Mouse (Mus musculus) left cerebral cortex, adult 8-10 months (tissue): Measurements from ENCODE around the gene Myt1l. TPM values are rescaled to one million over a fixed set of nuclear protein-coding genes. Genes with fewer than 3 reads are reported as not detected.

ENCODE experiments used
- DNase-seq, 2 experiments: peaks; one replicate each; pipeline ENCODE4 v3.0.0; 2022; ENCODE audit warnings: low spot score in 2 of 2
- total RNA-seq, 4 experiments: library from RNA; stranded (reverse); gene quantifications; 2 replicates each; pipeline ENCODE4 v1.2.4; 2022

Myt1l gene
- total RNA-seq, 4 experiments from 2014 or later: 214 to 238 (median 221) TPM

DNA sequence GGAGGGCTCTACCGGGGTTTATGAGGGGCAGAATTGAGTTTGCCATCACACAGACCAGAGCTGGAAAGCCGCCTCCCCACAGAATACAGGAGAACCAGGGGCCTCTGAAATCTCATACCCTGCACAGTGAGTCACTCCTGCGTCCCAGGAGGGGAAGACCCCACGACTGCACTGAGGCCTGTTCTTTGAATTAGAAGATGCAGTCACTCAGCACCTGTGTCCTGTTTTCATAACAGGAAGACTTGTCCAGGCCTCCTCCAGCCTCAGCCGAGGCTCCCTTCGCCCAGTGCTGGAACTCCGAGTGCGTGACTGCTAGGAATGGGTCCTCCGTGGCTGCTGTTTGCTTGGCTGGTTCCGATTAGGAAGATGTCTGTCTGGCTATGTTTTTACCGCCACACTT is 425.8 kb downstream of the Myt1l start:
- no peak for DNase-seq

DNA sequence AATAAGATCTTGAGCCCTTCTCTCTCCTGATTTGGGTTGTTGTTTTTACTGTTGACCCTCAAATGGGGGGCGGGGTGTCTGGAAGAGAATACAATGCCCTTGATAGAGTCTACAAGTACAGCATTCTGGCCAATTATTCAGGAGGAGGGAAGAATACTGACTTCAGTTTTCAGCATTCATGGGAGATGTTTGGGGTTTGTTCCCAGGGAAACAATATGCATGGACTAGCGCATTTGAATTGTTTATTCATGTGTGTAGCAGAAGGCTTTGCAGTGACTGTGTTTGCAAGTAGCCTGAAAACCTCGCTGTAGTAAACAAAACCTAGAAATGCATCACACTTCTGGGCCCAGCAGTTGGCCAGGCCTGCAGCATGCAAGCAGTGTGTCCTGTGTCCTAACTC is 426.3 kb downstream of the Myt1l start:
- DNase-seq: no peak

DNA sequence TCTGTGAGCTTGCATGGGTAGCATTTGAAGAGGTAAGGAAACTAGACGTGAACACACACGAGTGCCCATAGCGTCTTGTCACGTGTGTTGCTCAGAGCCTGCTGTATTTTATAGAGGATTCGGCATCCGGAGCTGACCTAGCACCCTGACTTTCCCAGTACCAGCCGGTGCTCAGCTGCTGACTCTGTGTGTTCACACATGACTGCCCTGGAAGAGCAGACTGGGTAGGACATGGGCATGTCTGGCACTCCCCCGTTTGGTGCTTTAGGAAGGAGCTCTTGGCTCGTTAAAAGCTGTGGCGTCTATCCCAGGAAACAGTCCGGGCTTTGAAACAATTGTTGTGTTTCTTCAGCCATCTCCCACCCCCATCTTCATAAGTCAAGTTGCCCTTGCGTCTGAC is 428.8 kb downstream of the Myt1l start:
- no peak for DNase-seq

DNA sequence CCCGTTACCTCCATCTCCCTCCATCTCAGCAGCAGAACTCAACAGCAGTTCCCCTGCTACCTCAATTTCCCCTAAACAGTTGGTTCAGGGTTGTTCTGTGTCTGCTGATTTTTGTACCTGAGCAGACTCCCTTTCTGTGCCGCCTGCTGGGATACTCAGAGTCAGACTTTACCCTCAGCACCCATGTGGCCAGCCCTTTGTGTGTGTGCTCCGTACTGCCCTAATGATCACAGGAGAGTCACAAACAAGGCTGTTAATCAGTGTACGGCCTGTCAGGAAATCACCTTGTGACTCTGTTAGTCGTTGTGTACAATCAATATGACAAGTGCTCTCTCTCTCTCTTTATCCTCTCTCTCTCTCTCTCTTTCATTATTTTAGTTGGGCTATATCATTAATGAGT is 430.5 kb downstream of the Myt1l start:
- DNase-seq: no peak

DNA sequence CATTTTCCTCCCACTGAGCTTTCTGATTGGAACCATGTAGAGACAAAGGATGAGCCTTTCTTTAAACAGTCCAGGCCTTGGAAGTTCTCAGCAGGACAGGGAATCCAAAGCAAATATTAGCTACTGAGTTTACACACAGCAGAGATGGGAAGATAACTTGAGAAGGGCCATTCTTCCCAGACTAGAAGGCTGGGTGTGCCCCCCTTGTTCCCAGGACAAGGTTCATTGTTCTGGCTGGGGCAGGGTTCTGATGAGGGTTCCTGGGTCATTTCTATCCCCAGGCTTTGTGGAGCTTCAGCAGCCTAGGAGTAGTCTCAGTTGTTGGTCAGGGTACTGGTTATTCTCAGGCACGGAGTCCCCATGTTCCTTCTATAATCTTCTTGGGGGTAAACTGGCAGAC is 432.9 kb downstream of the Myt1l start:
- DNase-seq: no peak

DNA sequence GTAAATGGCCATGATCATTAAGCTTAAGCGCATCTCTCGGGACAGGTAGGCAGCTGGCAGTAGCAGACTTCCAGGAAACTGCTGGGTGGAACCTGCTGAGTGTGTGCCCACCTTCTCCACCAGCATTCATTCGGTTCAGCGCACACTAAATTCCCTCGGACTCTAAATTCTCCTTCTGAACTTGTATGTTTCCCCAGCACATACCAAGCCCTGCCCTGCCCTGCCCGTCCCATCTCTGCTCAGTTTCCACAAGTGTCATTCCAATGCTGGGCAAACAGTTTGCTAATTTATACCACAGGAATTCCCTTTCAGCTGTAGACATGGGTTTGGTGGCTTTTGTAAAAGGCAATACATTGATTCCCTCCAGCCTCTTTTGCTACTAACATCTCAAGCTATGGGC is 436.8 kb downstream of the Myt1l start:
- DNase-seq: no peak

DNA sequence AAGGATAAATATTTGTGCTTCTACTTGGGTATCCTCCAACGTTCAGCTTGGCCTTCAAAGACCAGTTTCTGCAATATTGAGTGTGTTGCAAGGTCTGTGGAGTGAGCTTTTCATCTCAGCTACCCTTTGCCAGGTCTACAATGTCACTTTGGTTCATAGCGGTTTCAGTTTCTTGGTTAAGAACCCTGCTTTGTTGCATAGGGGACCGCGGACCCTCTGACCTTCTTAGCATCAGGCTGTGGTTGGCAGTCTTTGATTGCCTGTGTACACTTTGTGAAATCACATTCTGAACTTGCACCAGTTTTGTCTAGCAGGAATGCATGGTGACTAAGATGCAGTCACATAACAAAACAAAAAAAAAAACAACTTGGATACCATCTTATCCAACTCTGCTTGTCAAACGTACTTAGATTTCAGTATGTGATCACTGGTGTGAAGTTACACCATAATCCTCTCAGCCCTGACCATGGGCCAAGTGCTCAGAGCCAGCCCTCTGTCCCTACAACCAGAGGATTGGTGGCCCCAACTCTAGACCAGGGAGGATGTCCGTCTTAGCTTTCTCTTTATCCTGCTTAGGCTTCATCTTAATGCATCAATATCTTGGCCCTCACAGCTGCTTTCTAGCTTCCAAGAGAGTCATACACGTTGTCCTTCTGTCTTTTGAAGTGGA is 443.7 kb downstream of the Myt1l start:
- no peak for DNase-seq

DNA sequence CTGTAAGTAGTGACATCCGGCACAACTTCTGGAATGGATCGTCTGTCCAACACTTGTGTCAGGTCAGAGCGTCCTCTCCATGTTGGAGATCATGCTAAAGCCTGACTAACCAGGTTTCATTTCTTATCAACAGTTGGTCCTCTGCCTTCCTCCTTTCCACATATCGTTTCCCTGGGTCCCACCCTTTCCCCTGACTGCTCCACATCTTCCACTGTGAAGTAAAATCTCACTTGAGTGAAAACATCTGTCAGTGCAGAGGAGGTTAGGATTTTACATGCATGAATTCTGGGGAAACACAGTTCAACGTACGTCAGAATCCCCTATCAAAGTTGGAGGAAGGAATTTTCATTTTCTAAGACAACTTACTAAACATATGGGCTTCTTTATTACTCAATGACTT is 444.3 kb downstream of the Myt1l start:
- DNase-seq: no peak
